8 mouse cellular contexts compared by ENCODE assay signal in the genomic region with DNA sequence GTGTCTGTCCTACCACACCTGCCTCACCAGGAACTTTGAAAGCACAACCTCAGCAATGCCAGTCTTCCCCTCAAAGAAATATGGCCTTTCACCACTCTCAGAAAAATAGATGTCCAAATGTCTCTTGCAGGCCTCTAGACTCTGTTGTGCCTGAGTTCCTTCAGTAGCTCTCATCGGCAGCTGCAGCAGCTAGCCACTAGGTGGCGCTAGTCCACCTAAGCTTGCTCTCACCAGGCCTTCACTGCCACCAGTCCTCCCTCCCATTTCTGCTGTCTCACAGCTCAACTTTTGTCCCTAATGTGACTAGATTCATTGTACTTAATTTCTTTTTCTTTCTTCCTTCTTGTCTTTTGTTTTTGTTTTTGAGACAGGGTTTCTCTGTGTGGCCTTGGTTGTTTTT. TPM values are rescaled to one million over a fixed set of nuclear protein-coding genes. Genes with fewer than 3 reads are reported as not detected.
DNase-seq lines count a peak whose midpoint lies in the region; ATAC-seq and TF ChIP-seq lines count a peak whose summit lies in the region.

No protein-coding gene starts in this region.

- no peak overlapping the region for H3K4me2 ChIP-seq in neural tube, embryonic 12.5 days (replicated peaks)

- H3K9ac ChIP-seq in liver, adult 2 months (ENCODE audit: low read depth, low read length) = no peak overlapping the region
- no peak overlapping the region for H3K9ac ChIP-seq in neural tube, embryonic 12.5 days

- peak; percentile 100 for TF ChIP-seq CTCF in liver, adult 2 months (IDR thresholded peaks at IDR 0.05; ENCODE audit: low read depth, low read length)
- peak; percentile 95 for TF ChIP-seq CTCF in testis, adult 2 months (IDR thresholded peaks at IDR 0.05; ENCODE audit: control insufficient read depth, insufficient read depth, insufficient replicate concordance, low read depth, low read length)

- ATAC-seq in neural tube, embryonic 12.5 days (ENCODE audit: low FRiP score, low read depth) = peak; percentile 31; the same call in 1 of the 2 replicates

- no peak overlapping the region for H3K4me3 ChIP-seq in liver, adult 2 months (ENCODE audit: insufficient read depth, low read depth, low read length)
- no peak overlapping the region for H3K4me3 ChIP-seq in neural tube, embryonic 12.5 days
- H3K4me3 ChIP-seq in testis, adult 2 months (ENCODE audit: control insufficient read depth, low read depth, low read length) = no peak overlapping the region

- peaks cover 9% of the 10 kb centered on the region; the same call in 1 of the 2 replicates for H3K79me2 ChIP-seq in liver, adult 2 months (ENCODE audit: control insufficient read depth, insufficient read depth, low read length)

- no peaks in the 10 kb centered on the region for H3K9me3 ChIP-seq in neural tube, embryonic 12.5 days

- H3K4me1 ChIP-seq in liver, adult 2 months (ENCODE audit: control insufficient read depth, insufficient read depth, low read length) = peaks cover 12% of the 10 kb centered on the region
- peaks cover 31% of the 10 kb centered on the region for H3K4me1 ChIP-seq in neural tube, embryonic 12.5 days
- peaks cover 10% of the 10 kb centered on the region for H3K4me1 ChIP-seq in testis, adult 2 months (ENCODE audit: control insufficient read depth, insufficient read depth, low read length)

- DNase-seq in 3T3-L1 (ENCODE audit: low read depth, low spot score) = peak; percentile 95
- DNase-seq in MEL-GATA-1-ER (ENCODE audit: extremely low read depth, low read depth) = peak; percentile 70
- DNase-seq in cerebellum, adult 9-10 months = peak; percentile 83
- peak; percentile 74 to 83 for DNase-seq in frontal cortex, postnatal 36 days (ENCODE audit: low spot score in 2 of 2)
- peak; percentile 68 to 79 for DNase-seq in kidney, adult 8-10 months
- DNase-seq in liver, adult 2 months (ENCODE audit: extremely low read depth, low read depth, low spot score) = peak; percentile 72

- peaks cover 2% of the 10 kb centered on the region; the same call in 1 of the 2 replicates for H3K36me3 ChIP-seq in liver, adult 2 months (ENCODE audit: control insufficient read depth, insufficient read depth, low read length)
- H3K36me3 ChIP-seq in neural tube, embryonic 12.5 days = peaks cover 37% of the 10 kb centered on the region
- peaks cover 1% of the 10 kb centered on the region; the same call in 1 of the 2 replicates for H3K36me3 ChIP-seq in testis, adult 2 months (ENCODE audit: control insufficient read depth, insufficient read depth, low read length)

- TF ChIP-seq POLR2A in liver, adult 2 months (IDR thresholded peaks at IDR 0.05; ENCODE audit: extremely low read depth, insufficient read depth, low read length) = no peak
- no peak for TF ChIP-seq POLR2A in testis, adult 2 months (IDR thresholded peaks at IDR 0.05; ENCODE audit: control insufficient read depth, low read depth, low read length)

- 0% methylated on average over 2 of the region's 2 CpGs for WGBS in liver, adult 2 months
- 0% methylated on average over 2 of the region's 2 CpGs for WGBS in neural tube, embryonic 12.5 days

- H3K27ac ChIP-seq in liver, adult 2 months (replicated peaks; ENCODE audit: insufficient read depth, low read depth, low read length) = no peak overlapping the region
- H3K27ac ChIP-seq in neural tube, embryonic 12.5 days = no peak overlapping the region
- no peak overlapping the region for H3K27ac ChIP-seq in testis, adult 2 months (ENCODE audit: control insufficient read depth, insufficient read depth, low read depth, low read length)

- H3K27me3 ChIP-seq in liver, adult 2 months (ENCODE audit: control insufficient read depth, insufficient read depth, low read length) = no peaks in the 10 kb centered on the region
- H3K27me3 ChIP-seq in neural tube, embryonic 12.5 days (replicated peaks) = no peaks in the 10 kb centered on the region
- no peaks in the 10 kb centered on the region for H3K27me3 ChIP-seq in testis, adult 2 months (ENCODE audit: control insufficient read depth, insufficient read depth, low read length)

RNA-seq across cellular contexts. Expression of a gene that starts 3.5 kb away (rescaled TPM):
- total RNA-seq in liver, adult 2 months (2014; rRNA removed) = 26.3 and 33.0 TPM in 2 replicates
- polyA plus RNA-seq in liver, adult 2 months (2012; rRNA removed) = 111 and 126 TPM in 2 replicates
- 104 and 111 TPM in 2 replicates for polyA plus RNA-seq in neural tube, embryonic 12.5 days (2016; fragmentation: Nextera tagmentation; extraction: Ambion mirVana)
- 32.1 and 32.6 TPM in 2 replicates for polyA plus RNA-seq in testis, adult 2 months (2012; rRNA removed)

RNA-seq across cellular contexts. Expression of a gene that starts 4.1 kb away (rescaled TPM):
- 12.2 and 15.5 TPM in 2 replicates for total RNA-seq in liver, adult 2 months (2014; rRNA removed)
- 22.5 and 26.2 TPM in 2 replicates for polyA plus RNA-seq in liver, adult 2 months (2012; rRNA removed)
- polyA plus RNA-seq in neural tube, embryonic 12.5 days (2016; fragmentation: Nextera tagmentation; extraction: Ambion mirVana) = 54.6 and 57.9 TPM in 2 replicates
- polyA plus RNA-seq in testis, adult 2 months (2012; rRNA removed) = 21.1 and 21.4 TPM in 2 replicates

RNA-seq across cellular contexts. Expression of a gene that starts 5.4 kb away (rescaled TPM):
- total RNA-seq in liver, adult 2 months (2014; rRNA removed) = 14.8 and 15.1 TPM in 2 replicates
- 14.4 and 20.6 TPM in 2 replicates for polyA plus RNA-seq in liver, adult 2 months (2012; rRNA removed)
- polyA plus RNA-seq in neural tube, embryonic 12.5 days (2016; fragmentation: Nextera tagmentation; extraction: Ambion mirVana) = 76.3 and 87.4 TPM in 2 replicates
- 20.0 and 22.2 TPM in 2 replicates for polyA plus RNA-seq in testis, adult 2 months (2012; rRNA removed)

RNA-seq across cellular contexts. Expression of a gene that starts 6.1 kb away (rescaled TPM):
- total RNA-seq in liver, adult 2 months (2014; rRNA removed) = 57.2 and 70.4 TPM in 2 replicates
- 51.5 and 69.5 TPM in 2 replicates for polyA plus RNA-seq in liver, adult 2 months (2012; rRNA removed)
- polyA plus RNA-seq in neural tube, embryonic 12.5 days (2016; fragmentation: Nextera tagmentation; extraction: Ambion mirVana) = 18.0 and 18.7 TPM in 2 replicates
- polyA plus RNA-seq in testis, adult 2 months (2012; rRNA removed) = 19.3 and 19.6 TPM in 2 replicates

RNA-seq across cellular contexts. Expression of a gene that starts 9.2 kb away (rescaled TPM):
- not detected in 2 replicates for total RNA-seq in liver, adult 2 months (2014; rRNA removed)
- polyA plus RNA-seq in liver, adult 2 months (2012; rRNA removed) = 0.70 TPM in 1 of 2 replicates, not detected in the other
- polyA plus RNA-seq in neural tube, embryonic 12.5 days (2016; fragmentation: Nextera tagmentation; extraction: Ambion mirVana) = not detected in 2 replicates
- polyA plus RNA-seq in testis, adult 2 months (2012; rRNA removed) = not detected in 2 replicates
